Mouse (Mus musculus) CH12.LX (cell line): ENCODE data around the gene Tep1. TPM values are rescaled to one million over a fixed set of nuclear protein-coding genes. Genes with fewer than 3 reads are reported as not detected.
"Not testable (repeated sequence)": the region's sequence is repeated elsewhere in the genome, so short reads cannot be mapped to it uniquely, and the experiment has no call there.

Experiments
- DNase-seq: peaks from one replicate; pipeline ENCODE4 v3.0.0-alpha.2; 2013; ENCODE audit errors: extremely low read depth
- H3K27ac ChIP-seq: 2 replicates; pipeline ENCODE4 v1.5.1; 2012; ENCODE audit warnings: low read depth, mild to moderate bottlenecking, control low read depth, moderate library complexity; ENCODE audit not compliant: insufficient read depth
- H3K27me3 ChIP-seq: replicated peaks from 2 replicates; pipeline ENCODE3; 2012; ENCODE audit warnings: inconsistent platforms
- H3K36me3 ChIP-seq, 2 experiments: replicated peaks in 1 of 2; 2 replicates each; pipeline versions ENCODE3 to v1.6.1; 2012; ENCODE audit warnings: inconsistent platforms in 1 of 2, low read length in 1 of 2, mild to moderate bottlenecking in 1 of 2, mixed read lengths in 1 of 2, moderate library complexity in 1 of 2; ENCODE audit not compliant: control insufficient read depth in 1 of 2, insufficient read depth in 1 of 2
- H3K4me1 ChIP-seq, 2 experiments: 2 replicates each; pipeline ENCODE4 v1.6.1; 2012; ENCODE audit warnings: inconsistent platforms in 1 of 2, moderate library complexity in 1 of 2; ENCODE audit not compliant: insufficient read depth in 2 of 2, control insufficient read depth in 1 of 2
- H3K4me2 ChIP-seq: 2 replicates; pipeline ENCODE4 v1.6.1; 2012; ENCODE audit warnings: low read depth, mild to moderate bottlenecking, control low read depth; ENCODE audit not compliant: poor library complexity, insufficient read depth, severe bottlenecking
- H3K4me3 ChIP-seq, 3 experiments: fragments of 150-350 bp in 1 of 3; sonication (generic) in 1 of 3; replicated peaks in 1 of 3; 2 replicates each; pipeline versions ENCODE3 to v1.5.1; 2011 to 2012; ENCODE audit warnings: low read depth in 2 of 3, low read length in 2 of 3, mild to moderate bottlenecking in 2 of 3, moderate library complexity in 2 of 3, control low read depth in 1 of 3, improper control_type of control experiment in 1 of 3, inconsistent platforms in 1 of 3, mixed read lengths in 1 of 3; ENCODE audit not compliant: poor library complexity in 1 of 3
- H3K79me2 ChIP-seq: replicated peaks from 2 replicates; pipeline ENCODE4 v1.6.1; 2012; ENCODE audit warnings: mild to moderate bottlenecking, moderate library complexity; ENCODE audit not compliant: control insufficient read depth, poor library complexity, insufficient read depth, severe bottlenecking; ENCODE audit errors: extremely low read depth
- H3K9ac ChIP-seq: 2 replicates; pipeline ENCODE4 v1.6.1; 2012; ENCODE audit warnings: low read depth, mild to moderate bottlenecking, control low read depth, moderate library complexity; ENCODE audit not compliant: insufficient read depth
- H3K9me3 ChIP-seq: replicated peaks from 2 replicates; pipeline ENCODE3; 2012; ENCODE audit warnings: low read length, inconsistent platforms, mixed read lengths
- CHD2 ChIP-seq: IDR thresholded peaks from 2 replicates; pipeline ENCODE4 v1.6.1; 2011; ENCODE audit warnings: low read length, improper control_type of control experiment
- ETS1 ChIP-seq: conservative IDR thresholded peaks from 2 replicates; pipeline ENCODE4 v1.6.1; 2012; ENCODE audit warnings: low read depth, mild to moderate bottlenecking, inconsistent platforms, low read length, improper control_type of control experiment, moderate library complexity
- GABPA ChIP-seq: IDR thresholded peaks from 2 replicates; pipeline ENCODE4 v1.6.1; 2012; ENCODE audit warnings: low read depth, low read length, improper control_type of control experiment, inconsistent platforms; ENCODE audit not compliant: insufficient replicate concordance
- MAFK ChIP-seq: IDR thresholded peaks from 2 replicates; pipeline ENCODE4 v1.6.1; 2011; ENCODE audit warnings: low read length, improper control_type of control experiment; ENCODE audit not compliant: insufficient replicate concordance
- MAZ ChIP-seq: IDR thresholded peaks from 2 replicates; pipeline ENCODE4 v1.6.1; 2012; ENCODE audit warnings: low read depth, mild to moderate bottlenecking, inconsistent platforms, low read length, improper control_type of control experiment, moderate library complexity
- MEF2A ChIP-seq: IDR thresholded peaks from 2 replicates; pipeline ENCODE4 v1.6.1; 2014; ENCODE audit warnings: low read depth, mild to moderate bottlenecking, inconsistent platforms, low read length, improper control_type of control experiment, borderline replicate concordance
- MYC ChIP-seq: IDR thresholded peaks from 2 replicates; pipeline ENCODE4 v1.6.1; 2011; ENCODE audit warnings: low read depth, mild to moderate bottlenecking, improper control_type of control experiment, low read length
- NRF1 ChIP-seq: IDR thresholded peaks from 2 replicates; pipeline ENCODE4 v1.6.1; 2014; ENCODE audit warnings: low read depth, mild to moderate bottlenecking, inconsistent platforms, low read length, improper control_type of control experiment, moderate library complexity
- PAX5 ChIP-seq: IDR thresholded peaks from 2 replicates; pipeline ENCODE4 v1.6.1; 2012; ENCODE audit warnings: low read length, inconsistent platforms, mixed read lengths
- POLR2A ChIP-seq: IDR thresholded peaks from 2 replicates; pipeline ENCODE4 v1.6.1; 2011; ENCODE audit warnings: low read depth, mild to moderate bottlenecking, improper control_type of control experiment, low read length
- POLR2AphosphoS2 ChIP-seq: IDR thresholded peaks from 2 replicates; pipeline ENCODE4 v1.6.1; 2011; ENCODE audit warnings: low read depth, low read length, improper control_type of control experiment
- TBP ChIP-seq: conservative IDR thresholded peaks from 2 replicates; pipeline ENCODE4 v1.6.1; 2011; ENCODE audit warnings: low read depth, low read length, improper control_type of control experiment
- TCF12 ChIP-seq: IDR thresholded peaks from 2 replicates; pipeline ENCODE4 v1.6.1; 2014; ENCODE audit warnings: low read depth, mild to moderate bottlenecking, inconsistent platforms, low read length, improper control_type of control experiment
- USF2 ChIP-seq: conservative IDR thresholded peaks from 2 replicates; pipeline ENCODE4 v1.6.1; 2011; ENCODE audit warnings: low read depth, low read length, improper control_type of control experiment
- ZKSCAN1 ChIP-seq: IDR thresholded peaks from 2 replicates; pipeline ENCODE4 v1.6.1; 2012; ENCODE audit warnings: low read depth, inconsistent platforms, low read length, improper control_type of control experiment, borderline replicate concordance
- ZMIZ1 ChIP-seq: IDR thresholded peaks from 2 replicates; pipeline ENCODE4 v1.6.1; 2012; ENCODE audit warnings: low read depth, mild to moderate bottlenecking, inconsistent platforms, low read length, improper control_type of control experiment
- dilution Hi-C: fragments of 300-500 bp; cut with MboI; formaldehyde crosslinking; loops from 2 replicates; pipeline ENCODE4 v1.14.3; 2020; ENCODE audit warnings: low sequenced_read_pairs; ENCODE audit not compliant: extremely low pct_unique_long_range_greater_than_20kb, extremely low pct_ligation_motif_present
- in situ Hi-C: fragments of 300-500 bp; cut with MboI; formaldehyde crosslinking; loops from 3 replicates; pipeline ENCODE4 v1.14.3; 2019; ENCODE audit warnings: low sequenced_read_pairs, low pct_ligation_motif_present, low pct_unique_long_range_greater_than_20kb, mixed read lengths
- polyA plus RNA-seq: library from polyadenylated mRNA; unstranded; fragments of >175 nt; gene quantifications from 2 replicates; pipeline ENCODE4 v1.2.1, GENCODE M21; 2012; ENCODE audit warnings: low read depth; ENCODE audit not compliant: insufficient read length
- total RNA-seq, 2 experiments: library from RNA; depleted of rRNA; stranded (reverse); fragments of 300-350 nt in 1 of 2; fragments of >200 nt in 1 of 2; gene quantifications; 2 replicates each; pipeline ENCODE4 v1.2.3; 2012 to 2014

Tep1 gene
- total and polyA plus RNA-seq, 3 experiments: 4.1 to 14.7 (median 12.9) TPM

GRCm38 (mm10) chr14:50866966-50867365 is 3.4 kb downstream of the Tep1 start:
- DNase-seq: no peak
- H3K9ac ChIP-seq: no peak overlapping the region
- H3K4me1 ChIP-seq: peaks cover 0 to 29% of the 10 kb centered on the region in 2 experiments; a peak in 2 of 4 replicates
- no peak for TF ChIP-seq CHD2
- TF ChIP-seq POLR2AphosphoS2: no peak
- no peak for TF ChIP-seq PAX5
- no peak for TF ChIP-seq MEF2A
- no peak for TF ChIP-seq ETS1
- TF ChIP-seq POLR2A: no peak
- TF ChIP-seq ZMIZ1: no peak
- no peak for TF ChIP-seq ZKSCAN1
- no peak for TF ChIP-seq TCF12
- TF ChIP-seq USF2: no peak
- no peak for TF ChIP-seq GABPA
- TF ChIP-seq TBP: no peak
- no peak for TF ChIP-seq MAFK
- TF ChIP-seq MYC: no peak
- no peak for TF ChIP-seq NRF1
- no peak for TF ChIP-seq MAZ
- no peaks in the 10 kb centered on the region for H3K27me3 ChIP-seq
- dilution Hi-C loops: no loop called here
- no peak overlapping the region for H3K4me2 ChIP-seq
- peaks cover 4% of the 10 kb centered on the region for H3K9me3 ChIP-seq
- in situ Hi-C loops: no loop called here
- peaks cover 21 to 47% of the 10 kb centered on the region in 2 experiments for H3K36me3 ChIP-seq
- H3K4me3 ChIP-seq: no peak overlapping the region
- H3K27ac ChIP-seq: no peak overlapping the region
- no peaks in the 10 kb centered on the region; the same call in 1 of the 2 replicates for H3K79me2 ChIP-seq

GRCm38 (mm10) chr14:50865005-50865404 is 5.4 kb downstream of the Tep1 start:
- H3K4me2 ChIP-seq, H3K9ac ChIP-seq, H3K9me3 ChIP-seq, dilution Hi-C loops, H3K27me3 ChIP-seq, in situ Hi-C loops, H3K4me3 ChIP-seq, H3K79me2 ChIP-seq, H3K27ac ChIP-seq, DNase-seq: not testable (repeated sequence)
- Histone ChIP-seq H3K4me1 (peaks cover 0 to 21% of the 10 kb centered on the region in 2 experiments; a peak in 2 of 4 replicates), H3K36me3 (peaks cover 29 to 62% of the 10 kb centered on the region in 2 experiments)
